Mouse (Mus musculus) limb, embryonic 14.5 days (tissue): ENCODE results near the gene Rabgef1. TPM values are rescaled to one million over a fixed set of nuclear protein-coding genes. Genes with fewer than 3 reads are reported as not detected.

ENCODE experiments used
- ATAC-seq: fragments of 200-750 bp; cut with Nextera tagmentation; 2 replicates; pipeline ENCODE4 v1.8.0; 2017; ENCODE audit warnings: low read depth, moderate number of reproducible peaks, moderate TSS enrichment; ENCODE audit not compliant: low FRiP score
- DNase-seq: peaks from one replicate; pipeline ENCODE4 v3.0.0-alpha.2; 2015; ENCODE audit warnings: low spot score
- H3K27ac ChIP-seq: fragments of 300-500 bp; sonication (generic); replicated peaks from 2 replicates; pipeline ENCODE4 v1.5.1; 2014; ENCODE audit warnings: low read depth, mild to moderate bottlenecking, low read length, moderate library complexity, mixed read lengths
- H3K27me3 ChIP-seq: fragments of 300-500 bp; sonication (generic); 2 replicates; pipeline ENCODE4 v1.6.1; 2014; ENCODE audit warnings: low read length, mixed read lengths; ENCODE audit not compliant: control insufficient read depth, insufficient read depth
- H3K36me3 ChIP-seq: fragments of 300-500 bp; sonication (generic); 2 replicates; pipeline ENCODE4 v1.6.1; 2014; ENCODE audit warnings: mild to moderate bottlenecking, low read length, moderate library complexity, mixed read lengths; ENCODE audit not compliant: control insufficient read depth, insufficient read depth
- H3K4me1 ChIP-seq: fragments of 300-500 bp; sonication (generic); 2 replicates; pipeline ENCODE4 v1.6.1; 2014; ENCODE audit warnings: antibody characterized with exemption, low read length, mixed read lengths; ENCODE audit not compliant: control insufficient read depth, insufficient read depth
- H3K4me2 ChIP-seq: fragments of 300-500 bp; sonication (generic); replicated peaks from 2 replicates; pipeline ENCODE4 v1.6.1; 2014; ENCODE audit warnings: low read depth, mild to moderate bottlenecking, low read length, moderate library complexity; ENCODE audit not compliant: severe bottlenecking
- H3K4me3 ChIP-seq: fragments of 300-500 bp; sonication (generic); replicated peaks from 2 replicates; pipeline ENCODE4 v1.5.1; 2014; ENCODE audit warnings: low read length
- H3K9ac ChIP-seq: fragments of 300-500 bp; sonication (generic); 2 replicates; pipeline ENCODE4 v1.6.1; 2014; ENCODE audit warnings: mild to moderate bottlenecking, low read depth, low read length, moderate library complexity; ENCODE audit not compliant: severe bottlenecking
- H3K9me3 ChIP-seq: fragments of 300-500 bp; sonication (generic); 2 replicates; pipeline ENCODE4 v1.6.1; 2016; ENCODE audit warnings: low read length; ENCODE audit not compliant: control insufficient read depth
- POLR2A ChIP-seq: fragments of 200-500 bp; IDR thresholded peaks from 2 replicates; pipeline ENCODE4 v1.8.0; 2012; ENCODE audit warnings: inconsistent platforms, mild to moderate bottlenecking, moderate library complexity, borderline replicate concordance; ENCODE audit not compliant: insufficient read depth, insufficient read length; ENCODE audit errors: extremely low read depth
- WGBS: fragments of 180-500 bp; shearing (Covaris S2); extraction: QIAGEN DNeasy Blood & Tissue Kit; methylation state at CpG from one replicate; pipeline ENCODE4 v1.1.7; 2014; 5-methylcytosine and 5-hydroxymethylcytosine counted together
- polyA plus RNA-seq, 2 experiments: library from polyadenylated mRNA; depleted of rRNA in 1 of 2; stranded (reverse) in 1 of 2; unstranded in 1 of 2; fragments of >200 nt; fragmentation: Nextera tagmentation in 1 of 2; extraction: Ambion mirVana in 1 of 2; gene quantifications; 2 replicates each; pipeline versions ENCODE4 v1.2.1 to v1.2.3; 2012 to 2014

Rabgef1 gene
- polyA plus RNA-seq, 2 experiments = 19.4 to 20.2 TPM

- no peak for TF ChIP-seq POLR2A
- DNase-seq (peak; percentile 15), ATAC-seq (peak; percentile 28)
- no peaks in the 10 kb centered on the region for H3K27me3 ChIP-seq
- H3K4me3 ChIP-seq = peak overlapping the region; percentile 100
- peak overlapping the region; percentile 73 for H3K4me2 ChIP-seq
- H3K27ac ChIP-seq = peak overlapping the region; percentile 75
- H3K9ac ChIP-seq = peak overlapping the region; percentile 97
- peaks cover 10% of the 10 kb centered on the region for H3K36me3 ChIP-seq
- no peaks in the 10 kb centered on the region for H3K9me3 ChIP-seq
- WGBS = 2% methylated on average over 10 of the region's 10 CpGs
- H3K4me1 ChIP-seq = peaks cover 13% of the 10 kb centered on the region
Measured at GRCm38 (mm10) chr5:130221760-130222145, 50.2 kb downstream of the Rabgef1 start.

- H3K4me1 ChIP-seq = peaks cover 13% of the 10 kb centered on the region
- peak; percentile 89 for ATAC-seq
- WGBS = under 1% methylated on average over 61 of the region's 88 CpGs
- peak overlapping the region; percentile 75 for H3K27ac ChIP-seq
- H3K36me3 ChIP-seq = peaks cover 10% of the 10 kb centered on the region
- peak overlapping the region; percentile 97 for H3K9ac ChIP-seq
- H3K27me3 ChIP-seq = no peaks in the 10 kb centered on the region
- peak overlapping the region; percentile 100 for H3K4me3 ChIP-seq
- H3K4me2 ChIP-seq = peak overlapping the region; percentile 73
- TF ChIP-seq POLR2A = no peak
- H3K9me3 ChIP-seq = no peaks in the 10 kb centered on the region
- peak; percentile 83 for DNase-seq
Measured at GRCm38 (mm10) chr5:130222146-130223004, 50.8 kb downstream of the Rabgef1 start.

GRCm38 (mm10) chr5:130226790-130227189 lies 55.2 kb downstream of the Rabgef1 start:
- DNase-seq (no peak), ATAC-seq (no peak)
- H3K4me3 ChIP-seq = no peak overlapping the region
- H3K9ac ChIP-seq = no peak overlapping the region
- 89% methylated on average over 3 of the region's 3 CpGs for WGBS
- H3K36me3 ChIP-seq = peaks cover 29% of the 10 kb centered on the region
- no peak for TF ChIP-seq POLR2A
- no peak overlapping the region for H3K4me2 ChIP-seq
- peaks cover 9% of the 10 kb centered on the region for H3K4me1 ChIP-seq
- no peak overlapping the region for H3K27ac ChIP-seq
- H3K27me3 ChIP-seq = no peaks in the 10 kb centered on the region
- H3K9me3 ChIP-seq = no peaks in the 10 kb centered on the region

- H3K4me2 ChIP-seq = no peak overlapping the region
- peaks cover 7% of the 10 kb centered on the region for H3K4me1 ChIP-seq
- no peaks in the 10 kb centered on the region for H3K27me3 ChIP-seq
- TF ChIP-seq POLR2A = no peak
- no peak overlapping the region for H3K27ac ChIP-seq
- ATAC-seq (no peak), DNase-seq (no peak)
- H3K9ac ChIP-seq = no peak overlapping the region
- no peaks in the 10 kb centered on the region for H3K9me3 ChIP-seq
- H3K4me3 ChIP-seq = no peak overlapping the region
- WGBS = 71% methylated on average over 4 of the region's 4 CpGs
- H3K36me3 ChIP-seq = peaks cover 43% of the 10 kb centered on the region
Measured at GRCm38 (mm10) chr5:130228120-130228519, 56.5 kb downstream of the Rabgef1 start.

- ATAC-seq (no peak), DNase-seq (no peak)
- Histone ChIP-seq H3K9me3 (no peaks in the 10 kb centered on the region), H3K27me3 (no peaks in the 10 kb centered on the region), H3K4me2 (no peak overlapping the region), H3K27ac (no peak overlapping the region), H3K4me1 (no peaks in the 10 kb centered on the region), H3K4me3 (no peak overlapping the region), H3K36me3 (peaks cover 98% of the 10 kb centered on the region), H3K9ac (no peak overlapping the region)
- no peak for TF ChIP-seq POLR2A
- 92% methylated on average over 8 of the region's 8 CpGs for WGBS
Measured at GRCm38 (mm10) chr5:130236302-130236701, 64.7 kb downstream of the Rabgef1 start.

- H3K27me3 ChIP-seq = no peaks in the 10 kb centered on the region
Measured at GRCm38 (mm10) chr5:130239236-130239635, 67.6 kb downstream of the Rabgef1 start.

More at GRCm38 (mm10) chr5:130239236-130239635, 67.6 kb downstream of the Rabgef1 start:
- Histone ChIP-seq H3K36me3 (peaks cover 94% of the 10 kb centered on the region), H3K4me3 (no peak overlapping the region), H3K9ac (no peak overlapping the region), H3K4me2 (no peak overlapping the region), H3K9me3 (no peaks in the 10 kb centered on the region), H3K4me1 (no peaks in the 10 kb centered on the region), H3K27ac (no peak overlapping the region)
- DNase-seq = no peak
- WGBS = 92% methylated on average over 7 of the region's 7 CpGs
- no peak for TF ChIP-seq POLR2A
- no peak for ATAC-seq
